Mouse (Mus musculus) gastrocnemius, adult 8-10 months (tissue): ENCODE results near the gene Erbb2. TPM values are rescaled to one million over a fixed set of nuclear protein-coding genes. Genes with fewer than 3 reads are reported as not detected.

ENCODE experiments used
- DNase-seq, 2 experiments: peaks; one replicate each; pipeline ENCODE4 v3.0.0; 2022; ENCODE audit warnings: low spot score in 2 of 2
- total RNA-seq, 4 experiments: library from RNA; stranded (reverse); gene quantifications; 2 replicates each; pipeline ENCODE4 v1.2.4; 2022

Erbb2 gene
- total RNA-seq, 4 experiments from 2014 or later, result 1.3 to 1.5 (median 1.4) TPM

DNA sequence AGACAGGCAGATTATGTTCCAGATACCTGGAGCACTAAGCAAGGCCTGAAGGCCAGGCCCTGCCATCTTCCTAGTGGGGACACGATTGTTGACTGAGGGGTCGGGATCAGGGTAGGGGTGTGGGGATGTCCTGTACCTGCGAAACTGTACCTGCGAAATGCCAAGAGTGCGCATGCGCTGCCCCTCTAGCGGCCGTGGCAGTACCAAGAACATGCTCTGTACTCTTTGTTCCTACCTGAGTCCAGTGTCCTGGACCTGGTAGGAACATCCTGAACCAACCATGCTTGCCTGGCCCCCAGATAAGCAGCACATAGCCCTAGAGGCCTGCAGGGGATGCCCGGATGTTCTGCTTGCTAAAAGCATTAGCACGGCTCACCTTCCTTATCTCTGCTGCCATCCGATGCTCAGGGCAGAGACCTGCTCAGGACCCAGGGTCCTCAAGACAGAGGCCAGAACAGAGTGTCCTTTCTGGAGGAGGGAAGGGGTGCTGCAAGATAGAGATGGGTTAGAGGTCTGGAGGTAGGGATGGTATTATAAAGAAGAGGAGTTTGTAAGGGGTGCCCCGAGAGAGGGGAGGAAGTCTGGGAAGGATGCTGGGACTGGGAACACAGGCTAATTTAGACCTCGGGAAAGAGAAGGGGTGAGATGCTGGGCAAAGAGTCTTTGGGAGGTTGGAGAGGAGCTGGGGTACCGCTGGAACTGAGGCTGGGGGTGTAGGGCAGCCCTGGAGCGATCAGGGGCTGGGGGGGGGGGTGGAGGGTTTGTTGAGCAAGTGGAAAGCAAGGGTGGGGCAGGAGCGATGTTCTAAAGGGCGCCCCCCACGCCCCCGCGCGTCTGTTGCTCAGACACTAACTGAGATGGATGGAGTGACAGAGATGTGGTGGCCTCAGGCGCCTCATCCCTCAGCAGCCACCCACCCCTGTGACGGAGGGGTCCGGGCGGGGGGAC, 26.4 kb upstream of the Erbb2 start, which contains the start of gene Pnmt:
Gene Pnmt (plus strand): TSS at position 813 of the 948 bp plus-strand sequence.
- no peak for DNase-seq

DNA sequence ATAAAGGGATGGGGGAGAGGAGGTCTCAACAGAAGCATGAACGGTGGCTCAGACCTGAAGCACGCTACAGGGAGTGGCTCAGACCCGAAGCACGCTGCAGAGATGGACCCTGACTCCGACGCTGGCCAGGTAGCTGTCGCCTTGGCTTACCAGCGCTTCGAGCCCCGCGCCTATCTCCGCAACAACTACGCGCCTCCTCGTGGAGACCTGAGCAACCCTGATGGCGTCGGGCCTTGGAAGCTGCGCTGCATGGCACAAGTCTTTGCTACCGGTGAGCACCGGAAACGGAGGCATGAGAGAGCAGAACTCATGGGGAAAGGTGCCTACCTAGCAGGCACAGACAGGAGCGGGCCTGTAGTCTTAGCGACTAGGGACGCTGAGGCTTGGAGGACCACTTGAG, 25.7 kb upstream of the Erbb2 start:
- DNase-seq, result no peak

DNA sequence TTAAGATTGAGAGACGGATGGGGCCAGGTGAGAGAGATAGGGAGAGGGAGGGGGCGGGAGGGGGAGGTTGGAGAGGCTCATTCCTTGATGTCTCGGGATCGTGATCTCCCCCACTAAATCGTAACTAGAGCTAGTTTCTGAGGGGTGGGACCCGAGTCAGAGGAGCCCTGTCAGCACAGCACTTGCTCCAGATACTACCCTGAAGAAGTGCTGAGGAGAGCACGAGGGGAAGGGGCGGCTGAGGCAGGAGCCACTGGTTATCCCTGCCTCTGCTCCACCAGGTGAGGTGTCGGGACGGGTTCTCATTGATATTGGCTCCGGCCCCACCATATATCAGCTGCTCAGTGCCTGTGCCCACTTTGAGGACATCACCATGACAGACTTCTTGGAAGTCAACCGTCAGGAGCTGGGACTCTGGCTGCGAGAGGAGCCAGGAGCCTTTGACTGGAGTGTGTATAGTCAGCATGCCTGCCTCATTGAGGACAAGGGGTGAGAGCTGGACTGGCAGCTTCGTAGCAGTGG, 25.2 kb upstream of the Erbb2 start:
- DNase-seq, result peak in 1 of 2 experiments; percentile 43

DNA sequence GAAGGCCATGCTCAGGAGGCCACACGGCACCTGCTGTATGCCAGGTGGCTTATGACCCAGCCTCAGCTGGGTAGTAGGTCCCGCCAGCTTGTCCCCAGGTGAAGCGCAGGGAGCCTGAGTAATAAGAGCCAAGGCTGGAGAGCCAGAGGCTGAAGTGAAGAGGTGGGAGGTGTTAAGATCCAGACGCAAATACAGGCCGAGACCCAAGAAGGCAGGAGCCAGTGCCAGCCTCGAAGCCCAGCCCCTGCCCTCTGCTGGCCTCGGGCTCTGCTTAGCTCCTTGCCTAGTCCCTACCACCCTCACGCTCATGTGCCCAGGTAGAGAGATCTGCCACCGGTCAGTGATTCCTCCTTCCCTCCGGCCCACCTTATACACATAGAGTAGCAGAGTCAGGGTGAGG, 24.0 kb upstream of the Erbb2 start:
- no peak for DNase-seq

DNA sequence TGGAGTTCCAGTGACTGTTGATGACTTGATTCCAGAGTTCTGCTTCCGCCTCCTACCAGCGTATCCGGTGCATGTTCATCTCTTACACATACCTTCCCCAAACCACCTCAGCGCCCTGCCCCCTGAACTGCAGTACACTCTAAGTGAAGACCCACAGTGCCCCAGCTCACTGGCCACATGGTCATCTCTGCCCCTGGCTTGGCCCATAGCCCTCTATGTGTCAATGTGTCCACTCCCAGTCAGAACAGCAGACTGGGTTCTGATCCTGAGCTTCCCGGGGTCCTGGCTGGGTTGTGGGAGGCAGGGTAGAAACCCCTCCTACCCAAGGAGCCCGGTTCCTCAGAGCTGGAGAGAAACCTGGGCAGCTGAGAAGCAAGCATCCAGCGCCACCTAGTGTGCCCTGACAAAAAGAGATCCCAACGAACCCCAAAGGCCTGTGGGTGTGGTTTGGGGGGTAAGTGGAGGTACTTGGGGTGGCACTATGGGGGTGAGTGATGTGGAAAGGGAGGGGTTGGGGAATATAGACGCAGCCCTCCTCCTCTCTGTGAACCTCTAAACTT, 23.0 kb upstream of the Erbb2 start:
- no peak for DNase-seq

DNA sequence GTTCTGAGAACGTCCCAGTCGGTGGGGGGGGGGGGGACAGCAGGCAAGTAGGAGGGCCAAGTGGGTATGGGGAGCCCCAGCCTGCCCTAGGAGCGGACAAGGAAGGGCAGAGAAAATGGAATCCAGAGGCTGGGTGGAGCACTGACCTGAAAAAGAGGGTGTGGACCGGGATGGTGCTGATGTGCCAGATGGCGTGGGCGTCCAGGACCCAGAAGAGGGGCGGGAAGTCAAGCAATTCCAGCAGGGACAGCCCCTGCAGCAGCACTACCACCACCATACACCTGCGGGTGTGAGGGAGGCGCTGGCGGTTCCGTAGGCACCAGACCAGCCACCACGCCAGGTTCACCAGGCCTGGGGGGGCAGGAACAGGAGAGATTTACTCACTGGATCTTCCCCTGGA, 22.1 kb upstream of the Erbb2 start:
- DNase-seq, result no peak

DNA sequence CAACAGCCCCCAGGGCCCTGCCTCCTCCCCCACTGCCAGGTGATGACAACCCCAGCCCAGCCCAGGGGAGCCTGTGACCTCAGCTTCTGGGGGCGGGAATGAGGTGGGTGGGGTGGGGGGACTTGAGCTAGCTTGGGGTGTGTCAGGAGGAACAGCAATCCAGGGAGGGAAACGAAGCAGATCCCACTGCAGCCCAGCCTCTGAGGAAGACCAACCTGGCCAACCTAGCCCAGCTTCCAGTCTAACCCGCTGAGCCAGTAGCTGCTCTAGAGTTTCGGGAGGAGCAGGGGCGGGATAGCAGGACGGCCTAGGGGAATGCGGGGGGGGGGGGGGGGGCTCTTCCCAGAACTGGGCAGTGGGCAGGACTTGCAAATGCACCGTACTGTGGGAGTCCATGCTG, 20.2 kb upstream of the Erbb2 start:
- DNase-seq, result no peak

DNA sequence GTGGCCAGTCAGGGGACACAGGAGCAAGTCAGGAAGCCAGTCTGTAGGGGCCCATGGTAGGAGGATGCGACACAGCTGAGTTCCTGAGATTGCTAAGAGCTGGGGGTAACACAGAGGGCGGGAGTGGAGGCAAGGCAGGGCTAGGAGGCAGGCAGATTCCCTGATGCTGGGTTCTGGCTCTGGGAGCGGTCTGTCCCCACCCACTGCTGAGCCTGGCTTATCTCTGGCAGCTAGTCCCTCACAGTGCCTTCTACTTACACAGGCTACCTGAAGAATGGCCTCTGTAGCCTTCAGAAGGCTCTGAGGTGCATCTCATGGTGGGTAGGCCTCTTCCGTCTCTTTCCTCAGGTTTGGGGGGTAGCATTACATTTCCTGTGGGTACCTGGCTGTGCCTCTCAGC, 19.6 kb upstream of the Erbb2 start:
- no peak for DNase-seq

DNA sequence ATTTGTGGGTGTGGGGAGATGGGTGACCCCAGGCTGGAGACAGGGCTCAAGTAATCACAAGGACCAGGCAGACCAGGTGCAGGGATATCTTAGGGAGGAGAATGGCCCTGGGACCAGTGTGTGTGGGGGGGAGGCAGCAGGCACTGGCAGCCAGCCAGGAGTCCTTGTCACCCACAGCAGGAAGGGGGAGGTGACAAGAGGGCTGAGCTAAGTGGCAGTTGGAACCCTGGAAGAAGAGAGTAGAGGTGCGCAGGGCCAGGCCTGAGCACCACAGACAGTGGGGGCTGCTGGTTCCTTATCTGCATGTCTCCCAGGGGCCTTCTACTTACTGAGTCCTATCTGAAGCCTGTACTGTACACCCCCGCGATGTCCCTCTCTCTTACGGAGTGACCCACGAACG, 19.0 kb upstream of the Erbb2 start:
- no peak for DNase-seq

DNA sequence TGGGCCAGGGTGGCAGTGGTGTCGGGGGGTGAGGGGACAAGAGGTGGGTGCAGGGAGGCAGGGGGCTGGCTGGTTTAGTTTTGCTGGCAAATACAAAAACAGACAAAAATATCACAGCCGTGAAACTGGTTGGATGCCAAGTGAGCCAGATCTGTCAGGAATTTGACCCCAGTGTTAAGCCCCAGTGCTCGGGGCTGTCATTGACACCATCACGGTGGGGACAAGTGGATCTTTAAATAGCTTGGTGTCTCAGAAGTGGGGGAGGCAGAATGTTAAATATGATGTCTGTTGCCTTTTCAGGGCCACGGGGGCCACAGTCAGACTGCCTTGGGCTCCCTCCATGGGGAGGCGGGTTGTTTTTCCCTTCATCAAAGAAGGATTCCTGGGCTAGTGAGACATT, 18.0 kb upstream of the Erbb2 start:
- peak in 1 of 2 experiments; percentile 53 for DNase-seq

DNA sequence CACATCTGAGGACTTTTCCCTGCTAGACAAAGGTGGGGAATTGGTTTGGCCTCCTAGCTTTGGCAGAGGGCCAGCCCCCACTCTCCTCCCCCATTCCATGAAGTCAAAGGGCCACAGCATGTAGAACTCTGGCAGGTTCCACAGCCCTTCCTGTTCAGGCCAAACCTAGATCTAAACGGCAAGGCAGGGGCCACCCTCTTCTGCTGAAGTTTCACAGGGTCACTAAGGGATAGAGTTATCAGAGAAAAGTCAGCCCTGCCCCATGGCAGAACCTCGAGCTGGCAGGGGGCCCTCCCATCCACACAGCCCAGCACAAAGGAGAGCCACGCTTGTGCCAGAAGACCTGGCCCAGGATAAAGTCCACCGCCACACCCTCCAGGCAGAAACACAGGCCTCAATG, 17.2 kb upstream of the Erbb2 start:
- DNase-seq, result no peak

DNA sequence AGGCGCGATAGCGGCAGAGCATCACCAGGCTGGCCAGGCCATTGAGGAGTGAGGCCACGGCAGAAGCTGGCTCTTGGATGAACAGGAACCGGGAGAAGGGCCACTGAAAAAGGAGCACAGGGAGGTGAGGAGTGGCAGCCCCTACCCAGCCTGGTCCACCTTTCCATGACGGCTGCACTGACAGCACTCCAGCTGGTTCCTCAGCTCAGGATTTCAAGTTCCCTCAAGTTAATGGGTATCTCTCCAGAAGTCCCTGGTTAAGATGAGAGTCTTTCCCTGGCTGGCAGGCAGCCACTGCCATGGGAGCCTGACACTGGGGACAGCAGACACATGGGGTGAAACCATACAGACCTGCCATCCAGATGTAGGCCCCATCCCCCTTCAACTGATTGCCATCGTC, 14.3 kb upstream of the Erbb2 start:
- DNase-seq, result no peak

DNA sequence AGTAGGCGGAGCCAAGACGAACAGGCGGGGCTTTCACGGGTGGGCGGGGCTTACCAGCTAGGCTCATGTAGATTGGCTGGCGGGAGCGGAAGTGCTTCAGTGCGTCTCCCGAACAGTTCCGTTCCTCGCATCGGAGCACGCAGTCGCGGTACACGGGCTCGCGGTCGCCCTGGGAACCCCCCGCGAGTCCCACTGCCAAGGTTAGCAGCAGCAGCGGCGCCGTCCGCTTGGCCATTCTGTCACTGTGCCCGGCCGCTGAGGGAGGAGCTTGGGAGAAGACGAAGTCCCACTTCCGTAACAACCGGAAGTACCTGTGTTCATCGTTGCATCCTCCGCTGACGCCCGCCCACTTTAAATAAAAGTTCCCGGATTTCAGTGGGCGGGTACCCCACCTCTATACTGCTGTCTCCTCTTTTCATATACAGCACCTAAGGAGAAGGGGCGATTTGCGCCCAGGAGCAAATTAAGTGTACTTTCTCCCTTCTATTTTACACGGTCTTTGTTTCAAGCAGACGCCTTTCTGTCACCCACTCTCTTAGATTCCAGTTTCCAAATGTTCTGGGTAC, 12.0 kb upstream of the Erbb2 start, which contains the start of gene Pgap3:
Gene Pgap3 (minus strand): TSS at position 330 of the 566 bp plus-strand sequence.
- DNase-seq, result peak; percentile 79 to 86

DNA sequence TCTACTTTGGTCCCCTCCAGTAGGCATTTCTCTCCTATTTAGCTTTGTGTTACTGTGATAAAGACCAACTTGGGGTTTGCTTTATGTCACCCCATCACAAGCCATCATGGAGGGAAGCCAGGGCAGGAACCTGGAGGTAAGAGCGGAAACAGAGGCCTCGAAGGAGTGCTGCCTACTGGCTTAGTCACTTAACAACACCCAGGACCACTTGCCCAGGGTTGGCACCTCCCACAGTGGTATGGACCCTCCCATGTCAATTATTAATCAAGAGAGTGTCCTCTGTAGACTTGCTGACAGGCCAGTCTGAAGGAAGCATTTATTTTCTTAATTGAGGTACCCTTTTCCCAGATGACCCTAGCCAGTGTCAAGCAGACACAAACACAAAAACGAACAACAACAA, 11.5 kb upstream of the Erbb2 start:
- no peak for DNase-seq

DNA sequence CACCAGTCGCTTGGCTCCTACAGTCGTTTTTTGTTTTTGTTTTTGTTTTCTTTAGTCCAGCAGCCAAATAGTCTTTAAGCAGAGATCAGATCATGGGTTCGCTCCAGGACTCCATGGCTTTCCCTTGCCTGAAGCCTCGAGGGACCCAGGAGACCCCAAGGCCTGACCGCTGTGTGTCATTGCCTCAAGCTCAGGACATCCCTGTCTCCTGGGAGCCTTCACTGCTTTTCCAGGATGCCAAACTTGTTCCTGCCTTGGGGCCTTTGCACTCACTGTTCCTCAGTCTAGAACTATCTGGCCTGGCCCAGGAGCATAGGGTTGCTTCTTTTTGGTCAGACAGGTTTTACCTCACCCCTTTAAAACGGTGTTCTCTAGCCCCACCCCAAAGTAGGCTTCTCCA, 5.6 kb upstream of the Erbb2 start:
- no peak for DNase-seq

DNA sequence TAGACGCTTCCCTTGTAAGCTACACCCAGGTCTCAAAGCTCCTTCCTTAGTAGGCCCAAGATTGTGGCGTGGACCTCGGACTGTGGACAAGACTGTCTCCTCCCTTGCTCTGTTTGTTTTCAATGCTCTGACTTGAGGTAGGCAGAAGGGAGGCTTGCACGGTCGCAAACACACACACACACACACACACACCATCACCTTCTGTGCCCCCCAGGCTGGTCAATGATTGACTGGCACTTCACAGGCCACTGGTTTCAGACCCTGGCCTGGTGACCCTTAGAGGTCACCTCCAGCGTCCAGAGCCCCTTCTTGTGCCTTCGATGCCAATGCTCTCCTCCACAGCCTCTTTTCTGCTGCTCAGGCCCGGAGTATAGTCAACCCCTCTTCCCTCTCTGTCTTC, 3.4 kb upstream of the Erbb2 start:
- DNase-seq, result no peak

DNA sequence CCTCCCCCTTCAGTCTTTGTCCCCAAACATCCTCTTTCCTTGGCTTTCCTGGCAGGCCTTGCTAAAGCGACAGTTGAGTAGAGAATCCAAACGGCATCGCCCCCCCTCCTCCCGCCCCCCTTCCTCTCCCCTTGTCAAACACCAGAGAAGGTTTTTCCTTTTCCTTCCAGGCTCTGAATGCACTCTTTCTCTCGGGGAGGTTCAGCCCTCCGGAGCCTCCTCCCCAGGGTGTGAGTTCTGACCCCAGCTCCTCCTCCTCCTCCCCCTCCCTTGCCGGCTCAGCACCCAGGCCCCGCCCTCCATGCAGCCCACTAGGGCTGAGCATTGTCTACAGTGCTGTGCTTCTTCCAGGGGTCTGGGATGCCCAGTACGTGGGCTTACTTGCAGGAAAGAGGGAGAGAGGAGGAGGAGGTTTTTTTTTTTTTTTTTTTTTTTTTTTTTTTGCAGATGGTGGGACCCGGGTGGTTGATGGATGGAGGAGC, 2.9 kb upstream of the Erbb2 start:
- DNase-seq, result no peak

DNA sequence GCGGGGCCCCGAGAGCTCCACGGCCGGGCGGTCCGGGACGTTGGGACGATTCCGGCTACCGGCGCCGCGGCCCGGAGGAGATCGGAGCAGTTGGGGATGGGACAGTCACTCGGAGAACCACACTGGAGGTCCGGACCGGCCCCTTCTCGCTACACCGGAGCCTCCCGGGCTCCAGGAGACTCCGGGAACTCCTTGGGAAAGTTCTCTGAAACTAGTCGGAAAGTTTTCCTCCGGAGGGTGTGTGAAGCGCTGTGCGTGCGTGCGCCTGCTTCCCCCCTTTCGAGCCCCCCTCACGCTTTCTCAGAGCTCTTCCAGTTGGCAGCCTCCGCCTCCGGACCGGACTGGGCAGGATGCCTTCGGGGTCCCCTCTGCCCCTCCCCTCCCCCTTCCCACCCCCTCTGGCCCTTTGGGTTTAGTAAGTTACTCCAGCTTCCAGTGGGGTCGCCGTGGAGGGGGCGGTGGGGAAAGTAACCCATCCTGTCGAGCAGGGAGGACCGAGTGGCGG, 579 bp downstream of the Erbb2 start:
- DNase-seq, result no peak

DNA sequence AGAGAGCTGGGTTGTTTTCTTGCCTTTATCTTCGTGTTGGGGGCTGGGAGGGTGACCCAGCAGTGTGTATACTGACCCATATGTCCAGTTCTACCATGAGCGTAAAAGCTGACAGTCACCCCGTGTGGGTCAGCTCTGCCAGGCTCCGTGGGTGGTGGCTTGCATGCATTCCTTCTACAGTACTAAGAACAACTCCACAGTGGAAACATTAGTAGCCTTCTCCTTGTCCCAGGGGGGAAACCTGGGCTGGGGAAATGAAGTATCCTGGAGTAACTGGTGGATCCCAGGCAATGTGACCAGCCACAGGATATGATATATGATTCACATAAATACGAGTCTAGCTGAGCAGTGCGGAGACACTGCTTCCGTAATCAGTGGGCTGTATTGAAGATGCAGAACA, 1.5 kb downstream of the Erbb2 start:
- no peak for DNase-seq

DNA sequence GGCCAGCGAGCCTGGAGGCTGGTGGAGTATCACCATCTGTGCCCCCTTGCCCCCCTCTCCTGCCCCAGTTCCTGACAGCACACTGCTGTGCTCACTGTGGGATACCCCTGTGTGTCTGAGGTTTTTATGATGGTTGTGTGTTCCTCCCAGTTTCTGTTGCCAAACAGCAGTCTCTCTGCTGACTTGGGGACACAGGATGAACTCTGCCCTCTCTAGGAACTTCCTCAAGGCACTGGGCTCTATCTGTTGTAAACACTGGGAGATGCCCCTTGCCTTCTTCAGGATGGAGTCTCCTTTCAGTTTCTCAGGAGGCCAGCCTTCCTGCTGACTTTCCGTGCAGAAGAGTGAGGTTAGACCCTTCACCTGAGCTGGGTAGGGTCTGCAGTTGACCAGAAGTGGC, 1.9 kb downstream of the Erbb2 start:
- DNase-seq, result no peak

DNA sequence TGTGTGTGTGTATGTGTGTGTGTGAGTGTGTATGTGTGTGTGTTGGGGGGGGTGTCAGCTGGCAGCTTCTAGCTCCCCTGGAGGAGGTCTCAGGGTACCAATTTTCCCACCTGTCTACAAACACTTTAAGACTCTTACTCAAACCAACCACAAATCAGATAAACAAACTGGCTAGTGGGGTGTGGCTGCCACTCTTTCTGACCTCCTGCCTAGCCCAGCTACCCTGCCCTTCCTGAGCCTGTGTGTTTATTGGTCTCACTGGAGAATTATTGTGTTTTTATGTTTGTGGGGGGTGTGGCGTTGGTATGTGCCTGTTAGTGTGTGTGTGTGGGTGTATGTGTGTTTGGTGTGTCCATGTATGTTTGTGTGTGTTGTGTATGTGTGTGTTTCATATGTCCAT, 4.8 kb downstream of the Erbb2 start:
- DNase-seq, result no peak

DNA sequence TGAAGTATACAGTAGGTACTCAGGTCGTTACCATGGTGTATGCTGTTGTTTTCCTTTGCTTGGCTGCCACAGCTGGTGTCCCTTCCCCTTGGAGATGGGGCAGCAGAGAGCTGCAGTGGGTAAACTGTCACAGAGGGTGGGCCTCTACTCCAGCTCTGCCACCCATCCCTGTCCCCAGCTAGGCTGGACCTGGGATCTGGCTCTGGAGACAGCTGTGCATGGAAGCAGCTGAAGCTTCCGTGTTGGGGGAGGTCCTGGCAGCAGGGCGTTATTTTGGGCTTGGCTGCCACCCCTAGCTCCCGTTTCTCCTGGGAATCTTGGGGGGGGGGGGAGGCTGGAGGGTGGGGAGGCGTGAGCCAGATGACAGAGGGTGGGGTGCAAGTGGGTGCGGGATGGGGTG, 6.0 kb downstream of the Erbb2 start:
- no peak for DNase-seq
